Mouse (Mus musculus) brain, adult 2 months (tissue): ENCODE measurements around the gene Fam43a.

ENCODE experiments used
- DNase-seq: peaks from one replicate; pipeline ENCODE4 v3.0.0; 2011; ENCODE audit warnings: low read depth, low spot score

Fam43a gene

GRCm38 (mm10) chr16:30595835-30596557, 3.5 kb upstream of the Fam43a start:
- peak; percentile 64 for DNase-seq

- peak; percentile 92 for DNase-seq
These were observed 2.4 kb upstream of the Fam43a start for GRCm38 (mm10) chr16:30596959-30597681.

GRCm38 (mm10) chr16:30600431-30601045, 1.0 kb downstream of the Fam43a start:
- peak; percentile 79 for DNase-seq

GRCm38 (mm10) chr16:30601046-30601832, 1.7 kb downstream of the Fam43a start:
- DNase-seq: peak; percentile 82

- no peak for DNase-seq
These were observed 2.4 kb downstream of the Fam43a start for GRCm38 (mm10) chr16:30601946-30602345.

GRCm38 (mm10) chr16:30602684-30603530, 3.4 kb downstream of the Fam43a start:
- DNase-seq: no peak

GRCm38 (mm10) chr16:30603531-30603842, 4.0 kb downstream of the Fam43a start:
- DNase-seq: no peak

GRCm38 (mm10) chr16:30604061-30604806, 4.7 kb downstream of the Fam43a start:
- DNase-seq: no peak

GRCm38 (mm10) chr16:30604807-30605137, 5.2 kb downstream of the Fam43a start:
- DNase-seq: peak; percentile 55

GRCm38 (mm10) chr16:30605528-30605927, 6.0 kb downstream of the Fam43a start:
- no peak for DNase-seq

- no peak for DNase-seq
These were observed 8.3 kb downstream of the Fam43a start for GRCm38 (mm10) chr16:30607868-30608267.

GRCm38 (mm10) chr16:30611331-30611730, 11.8 kb downstream of the Fam43a start:
- no peak for DNase-seq

- DNase-seq: no peak
These were observed 13.6 kb downstream of the Fam43a start for GRCm38 (mm10) chr16:30613122-30613521.

GRCm38 (mm10) chr16:30614122-30614521, 14.6 kb downstream of the Fam43a start:
- no peak for DNase-seq

- DNase-seq: no peak
These were observed 15.3 kb downstream of the Fam43a start for GRCm38 (mm10) chr16:30614705-30615317.

- no peak for DNase-seq
These were observed 16.8 kb downstream of the Fam43a start for GRCm38 (mm10) chr16:30616281-30616680.

- no peak for DNase-seq
These were observed 24.1 kb downstream of the Fam43a start for GRCm38 (mm10) chr16:30623645-30624044.

GRCm38 (mm10) chr16:30624640-30625039, 25.1 kb downstream of the Fam43a start:
- DNase-seq: no peak

GRCm38 (mm10) chr16:30627586-30628337, 28.2 kb downstream of the Fam43a start:
- no peak for DNase-seq
